Mouse (Mus musculus): ENCODE results near the gene Tekt3.

- no peak for TF ChIP-seq POLR2A (IDR thresholded peaks at IDR 0.05; ENCODE audit: insufficient read depth, low read depth, low read length)
- TF ChIP-seq CTCF (IDR thresholded peaks at IDR 0.05; ENCODE audit: insufficient read depth, low read depth, low read length) = no peak
These were observed 62.9 kb downstream of the Tekt3 start for GRCm38 (mm10) chr11:63124316-63124715.

Data from olfactory bulb, adult 2 months (tissue).